Mouse (Mus musculus) forebrain, embryonic 14.5 days (tissue): ENCODE measurements around the gene Shisa5. TPM values are rescaled to one million over a fixed set of nuclear protein-coding genes. Genes with fewer than 3 reads are reported as not detected.

Source experiments
- ATAC-seq: fragments of 200-750 bp; cut with Nextera tagmentation; 2 replicates; pipeline ENCODE4 v1.8.0; 2017; ENCODE audit warnings: mild to moderate bottlenecking, moderate library complexity
- DNase-seq: peaks from one replicate; pipeline ENCODE4 v3.0.0-alpha.2; 2015; ENCODE audit warnings: low spot score
- H3K27ac ChIP-seq: fragments of 300-500 bp; sonication (generic); 2 replicates; pipeline ENCODE4 v1.5.1; 2014; ENCODE audit warnings: low read depth, mild to moderate bottlenecking, control low read depth, low read length, moderate library complexity
- H3K27me3 ChIP-seq: fragments of 300-500 bp; sonication (generic); replicated peaks from 2 replicates; pipeline ENCODE4 v1.6.1; 2014; ENCODE audit warnings: low read length, control low read depth, mixed read lengths; ENCODE audit not compliant: control insufficient read depth, insufficient read depth
- H3K36me3 ChIP-seq: fragments of 300-500 bp; sonication (generic); 2 replicates; pipeline ENCODE4 v1.6.1; 2014; ENCODE audit warnings: low read length, control low read depth; ENCODE audit not compliant: control insufficient read depth, insufficient read depth
- H3K4me1 ChIP-seq: fragments of 300-500 bp; sonication (generic); 2 replicates; pipeline ENCODE4 v1.6.1; 2014; ENCODE audit warnings: antibody characterized with exemption, low read length, control low read depth; ENCODE audit not compliant: control insufficient read depth, insufficient read depth
- H3K4me2 ChIP-seq: fragments of 300-500 bp; sonication (generic); 2 replicates; pipeline ENCODE4 v1.6.1; 2014; ENCODE audit warnings: mild to moderate bottlenecking, control low read depth, low read length
- H3K4me3 ChIP-seq: fragments of 300-500 bp; sonication (generic); 2 replicates; pipeline ENCODE4 v1.5.1; 2014; ENCODE audit warnings: low read depth, low read length, control low read depth
- H3K9ac ChIP-seq: fragments of 300-500 bp; sonication (generic); 2 replicates; pipeline ENCODE4 v1.6.1; 2014; ENCODE audit warnings: mild to moderate bottlenecking, low read length, control low read depth, moderate library complexity
- H3K9me3 ChIP-seq: fragments of 300-500 bp; sonication (generic); replicated peaks from 2 replicates; pipeline ENCODE4 v1.6.1; 2016; ENCODE audit warnings: low read length, control low read depth, mixed read lengths; ENCODE audit not compliant: control insufficient read depth
- WGBS: fragments of 180-500 bp; shearing (Covaris S2); extraction: QIAGEN DNeasy Blood & Tissue Kit; methylation state at CpG from one replicate; pipeline ENCODE4 v1.1.7; 2014; 5-methylcytosine and 5-hydroxymethylcytosine counted together
- polyA plus RNA-seq: library from polyadenylated mRNA; unstranded; fragments of >200 nt; fragmentation: Nextera tagmentation; extraction: Ambion mirVana; gene quantifications from 2 replicates; pipeline ENCODE4 v1.2.1, GENCODE M21; 2014

Gene Shisa5
- polyA plus RNA-seq, 1 experiment from 2014 or later: 40.8 TPM

GRCm38 (mm10) chr9:109055271-109056030, 17.1 kb downstream of the Shisa5 start:
- Histone ChIP-seq H3K9me3 (no peaks in the 10 kb centered on the region), H3K27me3 (no peaks in the 10 kb centered on the region), H3K36me3 (peaks cover 30% of the 10 kb centered on the region), H3K4me3 (peak overlapping the region; percentile 25), H3K4me1 (0 out of 2 replicates have a peak, but pooled peaks cover 2% of the 10 kb centered on the region), H3K27ac (peak overlapping the region; percentile 48; the same call in 1 of the 2 replicates), H3K4me2 (peak overlapping the region; percentile 46), H3K9ac (peak overlapping the region; percentile 43)
- ATAC-seq (no peak), DNase-seq (no peak)
- WGBS: 87% methylated on average over 12 of the region's 12 CpGs

GRCm38 (mm10) chr9:109056081-109056690, 17.8 kb downstream of the Shisa5 start:
- Histone ChIP-seq H3K9me3 (no peaks in the 10 kb centered on the region), H3K4me3 (no peak overlapping the region), H3K27ac (no peak overlapping the region), H3K9ac (no peak overlapping the region), H3K4me1 (0 out of 2 replicates have a peak, but pooled peaks cover 2% of the 10 kb centered on the region), H3K27me3 (no peaks in the 10 kb centered on the region), H3K36me3 (peaks cover 38% of the 10 kb centered on the region), H3K4me2 (no peak overlapping the region)
- 94% methylated on average over 17 of the region's 17 CpGs for WGBS
- ATAC-seq: no peak
- DNase-seq: no peak

DNA sequence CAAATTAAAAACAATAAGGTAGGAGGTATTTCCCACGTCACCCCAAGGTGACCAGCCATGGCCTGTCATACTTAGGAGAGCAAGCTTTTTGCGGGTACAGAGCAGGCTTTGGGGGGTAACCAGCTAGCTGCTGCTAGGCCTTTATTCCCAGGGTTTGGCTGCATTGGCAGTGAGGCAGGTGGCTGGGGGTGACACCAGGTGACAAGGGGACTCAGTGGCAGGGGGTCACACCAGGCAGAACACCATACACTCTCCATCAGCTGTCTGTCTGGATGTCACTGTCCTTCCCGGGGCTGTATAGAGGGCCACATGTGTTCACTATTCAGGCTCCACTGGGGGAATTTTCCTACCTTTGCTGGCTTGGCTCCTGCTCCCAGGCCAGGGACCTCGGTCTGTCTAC, 18.6 kb downstream of the Shisa5 start:
- no peaks in the 10 kb centered on the region for H3K27me3 ChIP-seq
- no peak overlapping the region for H3K4me2 ChIP-seq
- 0 out of 2 replicates have a peak, but pooled peaks cover 2% of the 10 kb centered on the region for H3K4me1 ChIP-seq
- peaks cover 42% of the 10 kb centered on the region for H3K36me3 ChIP-seq
- ATAC-seq (no peak), DNase-seq (no peak)
- H3K4me3 ChIP-seq: no peak overlapping the region
- H3K27ac ChIP-seq: no peak overlapping the region
- H3K9me3 ChIP-seq: no peaks in the 10 kb centered on the region
- 84% methylated on average over 4 of the region's 4 CpGs for WGBS
- no peak overlapping the region for H3K9ac ChIP-seq

DNA sequence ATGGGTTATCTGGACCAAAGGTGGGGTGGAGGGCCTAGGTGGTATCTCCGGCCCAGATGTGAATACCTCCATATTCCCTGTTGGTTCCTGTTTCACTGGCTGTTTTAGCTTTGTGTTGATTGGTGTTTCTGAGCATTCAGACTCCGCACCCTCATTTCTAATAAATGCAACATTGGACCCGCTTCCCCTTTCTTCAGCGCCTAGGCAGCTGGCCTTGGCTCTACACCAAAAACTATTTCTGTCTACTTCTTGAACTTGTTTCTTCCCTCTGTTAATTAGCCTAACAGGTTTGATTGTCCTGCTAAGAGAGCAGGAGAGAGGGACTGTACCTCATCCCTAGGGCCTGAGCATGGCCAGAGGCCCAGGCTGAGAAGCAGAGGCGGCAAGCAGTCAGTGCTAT, 19.2 kb downstream of the Shisa5 start:
- 92% methylated on average over 5 of the region's 5 CpGs for WGBS
- Histone ChIP-seq H3K9me3 (no peaks in the 10 kb centered on the region), H3K9ac (no peak overlapping the region), H3K27ac (no peak overlapping the region), H3K36me3 (peaks cover 48% of the 10 kb centered on the region), H3K27me3 (no peaks in the 10 kb centered on the region), H3K4me3 (no peak overlapping the region), H3K4me2 (no peak overlapping the region), H3K4me1 (0 out of 2 replicates have a peak, but pooled peaks cover 2% of the 10 kb centered on the region)
- ATAC-seq (no peak), DNase-seq (no peak)

- H3K4me3 ChIP-seq: no peak overlapping the region
- no peak overlapping the region for H3K27ac ChIP-seq
- H3K27me3 ChIP-seq: no peaks in the 10 kb centered on the region
- no peak for DNase-seq
- peak overlapping the region; percentile 64; the same call in 1 of the 2 replicates for H3K9ac ChIP-seq
- H3K9me3 ChIP-seq: no peaks in the 10 kb centered on the region
- H3K36me3 ChIP-seq: peaks cover 54% of the 10 kb centered on the region
- 0 out of 2 replicates have a peak, but pooled peaks cover 2% of the 10 kb centered on the region for H3K4me1 ChIP-seq
- no peak for ATAC-seq
- 96% methylated on average over 19 of the region's 19 CpGs for WGBS
- H3K4me2 ChIP-seq: no peak overlapping the region
Observed at GRCm38 (mm10) chr9:109058006-109058765, 19.8 kb downstream of the Shisa5 start.

GRCm38 (mm10) chr9:109059136-109059903, 21.0 kb downstream of the Shisa5 start, which contains the start of gene Trex1:
Trex1 (minus strand) TSS chr9:109059734.
- 25% methylated on average over 15 of the region's 15 CpGs for WGBS
- Histone ChIP-seq H3K9ac (peak within 1 kb of the TSS; percentile 64), H3K9me3 (no peaks in the 10 kb centered on the region), H3K27ac (peak within 1 kb of the TSS; percentile 65), H3K27me3 (no peaks in the 10 kb centered on the region), H3K4me2 (peak within 1 kb of the TSS; percentile 44), H3K4me3 (peak within 1 kb of the TSS; percentile 21), H3K36me3 (peaks cover 66% of the 10 kb centered on the region), H3K4me1 (0 out of 2 replicates have a peak, but pooled peaks cover 2% of the 10 kb centered on the region)
- ATAC-seq (peak; percentile 72), DNase-seq (peak; percentile 86)

- ATAC-seq: peak; percentile 14; the same call in 1 of the 2 replicates
- H3K36me3 ChIP-seq: peaks cover 76% of the 10 kb centered on the region
- H3K9me3 ChIP-seq: no peaks in the 10 kb centered on the region
Observed at GRCm38 (mm10) chr9:109060184-109060897, 22.0 kb downstream of the Shisa5 start.

DNA sequence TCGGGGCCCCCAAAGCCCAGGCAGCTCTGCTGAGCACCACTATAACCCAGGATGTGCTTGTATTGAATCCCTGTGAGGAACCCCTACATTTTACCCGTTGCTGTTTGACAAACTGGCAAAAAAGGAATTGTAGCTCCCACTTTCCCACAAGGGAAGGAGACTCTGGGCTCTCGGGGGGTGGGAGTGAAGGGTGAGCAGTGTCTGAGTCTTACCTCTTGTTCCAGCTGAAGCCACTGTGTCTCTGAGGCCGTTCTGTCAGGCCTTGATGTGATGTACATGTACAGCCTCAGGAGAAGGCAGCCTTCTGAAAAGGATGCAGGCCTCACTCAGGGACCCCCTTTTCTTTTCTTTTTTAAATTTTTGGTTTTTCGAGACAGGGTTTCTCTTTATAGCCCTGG, 22.5 kb downstream of the Shisa5 start:
- Histone ChIP-seq H3K27me3 (no peaks in the 10 kb centered on the region), H3K36me3 (peaks cover 81% of the 10 kb centered on the region), H3K4me1 (no peaks in the 10 kb centered on the region), H3K4me3 (no peak overlapping the region), H3K9ac (no peak overlapping the region), H3K9me3 (no peaks in the 10 kb centered on the region), H3K27ac (no peak overlapping the region), H3K4me2 (no peak overlapping the region)
- WGBS: 92% methylated on average over 5 of the region's 5 CpGs
- no peak for DNase-seq
- ATAC-seq: no peak

More at GRCm38 (mm10) chr9:109060184-109060897, 22.0 kb downstream of the Shisa5 start:
- 92% methylated on average over 16 of the region's 16 CpGs for WGBS
- Histone ChIP-seq H3K27ac (no peak overlapping the region), H3K4me2 (no peak overlapping the region), H3K9ac (no peak overlapping the region), H3K4me1 (no peaks in the 10 kb centered on the region), H3K27me3 (no peaks in the 10 kb centered on the region), H3K4me3 (no peak overlapping the region)
- no peak for DNase-seq
